Mouse (Mus musculus): ENCODE measurements around the gene Ccdc85b. TPM values are rescaled to one million over a fixed set of nuclear protein-coding genes. Genes with fewer than 3 reads are reported as not detected.
A peak's percentile ranks its signal among the peaks of the same experiment; 100 is the strongest.

Ccdc85b gene
- polyA plus RNA-seq, 1 experiment from 2014 or later, result 9.0 TPM

- no peak overlapping the region for H3K9ac ChIP-seq
These were observed 22.3 kb upstream of the Ccdc85b start for GRCm38 (mm10) chr19:5480016-5480415.

GRCm38 (mm10) chr19:5477668-5478300 lies 20.1 kb upstream of the Ccdc85b start:
- no peak overlapping the region for H3K9ac ChIP-seq
- H3K4me1 ChIP-seq (replicated peaks), result peaks cover 23% of the 10 kb centered on the region
- no peak overlapping the region for H3K27ac ChIP-seq
- peaks cover 31% of the 10 kb centered on the region for H3K36me3 ChIP-seq
- no peaks in the 10 kb centered on the region for H3K27me3 ChIP-seq
- no peak overlapping the region for H3K4me3 ChIP-seq
- no peak for ATAC-seq (replicated peaks; ENCODE audit: insufficient number of reproducible peaks, insufficient read depth, low FRiP score, low read depth)
- H3K4me2 ChIP-seq, result no peak overlapping the region
- WGBS, result 89% methylated on average over 18 of the region's 18 CpGs
- no peaks in the 10 kb centered on the region for H3K9me3 ChIP-seq (replicated peaks)

More at GRCm38 (mm10) chr19:5480016-5480415, 22.3 kb upstream of the Ccdc85b start:
- Histone ChIP-seq H3K4me3 (no peak overlapping the region), H3K27ac (no peak overlapping the region), H3K9me3 (replicated peaks) (no peaks in the 10 kb centered on the region), H3K27me3 (no peaks in the 10 kb centered on the region), H3K4me1 (replicated peaks) (peaks cover 10% of the 10 kb centered on the region), H3K4me2 (no peak overlapping the region), H3K36me3 (peaks cover 49% of the 10 kb centered on the region)
- 90% methylated on average over 10 of the region's 10 CpGs for WGBS
- ATAC-seq (replicated peaks; ENCODE audit: insufficient number of reproducible peaks, insufficient read depth, low FRiP score, low read depth), result no peak

- H3K36me3 ChIP-seq, result peaks cover 24% of the 10 kb centered on the region
- H3K27ac ChIP-seq, result no peak overlapping the region
- H3K9ac ChIP-seq, result no peak overlapping the region
- H3K27me3 ChIP-seq, result no peaks in the 10 kb centered on the region
- 86% methylated on average over 10 of the region's 10 CpGs for whole genome bisulfite sequencing
- H3K4me3 ChIP-seq, result no peak overlapping the region
- H3K9me3 ChIP-seq (replicated peaks), result no peaks in the 10 kb centered on the region
- H3K4me2 ChIP-seq, result no peak overlapping the region
- peaks cover 23% of the 10 kb centered on the region for H3K4me1 ChIP-seq (replicated peaks)
- ATAC-seq (replicated peaks; ENCODE audit: insufficient number of reproducible peaks, insufficient read depth, low FRiP score, low read depth), result no peak
These were observed 19.4 kb upstream of the Ccdc85b start for GRCm38 (mm10) chr19:5477004-5477667.

- Histone ChIP-seq H3K4me3 (peak overlapping the region; percentile 68), H3K9me3 (replicated peaks) (no peaks in the 10 kb centered on the region), H3K27me3 (no peaks in the 10 kb centered on the region), H3K9ac (peak overlapping the region; percentile 73), H3K4me1 (replicated peaks) (peaks cover 23% of the 10 kb centered on the region), H3K36me3 (peaks cover 14% of the 10 kb centered on the region), H3K27ac (peak overlapping the region; percentile 81), H3K4me2 (peak overlapping the region; percentile 90)
- 18% methylated on average over 13 of the region's 13 CpGs for WGBS
- ATAC-seq (replicated peaks; ENCODE audit: insufficient number of reproducible peaks, insufficient read depth, low FRiP score, low read depth), result no peak
These were observed 17.5 kb upstream of the Ccdc85b start for GRCm38 (mm10) chr19:5475069-5475714.

- Histone ChIP-seq H3K36me3 (peaks cover 9% of the 10 kb centered on the region; the same call in 1 of the 2 replicates), H3K9me3 (replicated peaks) (no peaks in the 10 kb centered on the region), H3K4me2 (peak overlapping the region; percentile 90), H3K27ac (peak overlapping the region; percentile 81), H3K9ac (peak overlapping the region; percentile 73), H3K4me3 (peak overlapping the region; percentile 68), H3K4me1 (replicated peaks) (peaks cover 23% of the 10 kb centered on the region), H3K27me3 (no peaks in the 10 kb centered on the region)
- peak; percentile 47 for ATAC-seq (replicated peaks; ENCODE audit: insufficient number of reproducible peaks, insufficient read depth, low FRiP score, low read depth)
- WGBS, result under 1% methylated on average over 47 of the region's 68 CpGs
These were observed 16.8 kb upstream of the Ccdc85b start for GRCm38 (mm10) chr19:5474281-5475068.

- Histone ChIP-seq H3K27me3 (no peaks in the 10 kb centered on the region), H3K4me2 (peak within 1 kb of the TSS; percentile 90), H3K36me3 (0 out of 2 replicates have a peak, but pooled peaks cover 2% of the 10 kb centered on the region), H3K27ac (peak within 1 kb of the TSS; percentile 81), H3K4me3 (peak within 1 kb of the TSS; percentile 68), H3K9ac (peak within 1 kb of the TSS; percentile 73), H3K4me1 (replicated peaks) (peaks cover 23% of the 10 kb centered on the region), H3K9me3 (replicated peaks) (no peaks in the 10 kb centered on the region)
- WGBS, result 3% methylated on average over 22 of the region's 22 CpGs
- peak; percentile 82 for ATAC-seq (replicated peaks; ENCODE audit: insufficient number of reproducible peaks, insufficient read depth, low FRiP score, low read depth)
These were observed 16.0 kb upstream of the Ccdc85b start, which contains the start of gene Efemp2 for GRCm38 (mm10) chr19:5473720-5474119. TSS of gene Efemp2 (plus strand) at chr19:5473954.

- no peaks in the 10 kb centered on the region for H3K27me3 ChIP-seq
- no peak for ATAC-seq (replicated peaks; ENCODE audit: insufficient number of reproducible peaks, insufficient read depth, low FRiP score, low read depth)
- H3K4me2 ChIP-seq, result no peak overlapping the region
- WGBS, result 70% methylated on average over 3 of the region's 3 CpGs
- H3K9ac ChIP-seq, result no peak overlapping the region
- H3K9me3 ChIP-seq (replicated peaks), result no peaks in the 10 kb centered on the region
- no peak overlapping the region for H3K4me3 ChIP-seq
- no peaks in the 10 kb centered on the region for H3K36me3 ChIP-seq
- peaks cover 23% of the 10 kb centered on the region for H3K4me1 ChIP-seq (replicated peaks)
- no peak overlapping the region for H3K27ac ChIP-seq
These were observed 15.2 kb upstream of the Ccdc85b start for GRCm38 (mm10) chr19:5472857-5473256.

- WGBS, result 49% methylated on average over 5 of the region's 5 CpGs
- ATAC-seq (replicated peaks; ENCODE audit: insufficient number of reproducible peaks, insufficient read depth, low FRiP score, low read depth), result no peak
- Histone ChIP-seq H3K36me3 (peaks cover 9% of the 10 kb centered on the region; the same call in 1 of the 2 replicates), H3K9ac (no peak overlapping the region), H3K4me2 (no peak overlapping the region), H3K4me3 (no peak overlapping the region), H3K27ac (no peak overlapping the region), H3K27me3 (no peaks in the 10 kb centered on the region), H3K9me3 (replicated peaks) (no peaks in the 10 kb centered on the region), H3K4me1 (replicated peaks) (peaks cover 23% of the 10 kb centered on the region)
These were observed 14.2 kb upstream of the Ccdc85b start for GRCm38 (mm10) chr19:5471846-5472245.

GRCm38 (mm10) chr19:5468374-5468773 lies 10.7 kb upstream of the Ccdc85b start, which contains the start of gene Ctsw:
TSS of gene Ctsw (minus strand) at chr19:5468507.
- Histone ChIP-seq H3K9ac (0 out of 2 replicates have a peak within 1 kb of the TSS, but pooled peaks have one; percentile 2), H3K27ac (no peak within 1 kb of the TSS), H3K4me3 (no peak within 1 kb of the TSS), H3K9me3 (replicated peaks) (no peaks in the 10 kb centered on the region), H3K27me3 (no peaks in the 10 kb centered on the region), H3K4me2 (no peak within 1 kb of the TSS), H3K4me1 (replicated peaks) (peaks cover 16% of the 10 kb centered on the region), H3K36me3 (peaks cover 32% of the 10 kb centered on the region)
- 52% methylated on average over 5 of the region's 5 CpGs for WGBS
- ATAC-seq (replicated peaks; ENCODE audit: insufficient number of reproducible peaks, insufficient read depth, low FRiP score, low read depth), result no peak

- Histone ChIP-seq H3K9ac (no peak overlapping the region), H3K4me2 (no peak overlapping the region), H3K27me3 (no peaks in the 10 kb centered on the region), H3K27ac (no peak overlapping the region), H3K4me1 (replicated peaks) (peaks cover 13% of the 10 kb centered on the region), H3K9me3 (replicated peaks) (no peaks in the 10 kb centered on the region), H3K4me3 (no peak overlapping the region), H3K36me3 (peaks cover 41% of the 10 kb centered on the region)
- ATAC-seq (replicated peaks; ENCODE audit: insufficient number of reproducible peaks, insufficient read depth, low FRiP score, low read depth), result no peak
- WGBS, result 85% methylated on average over 6 of the region's 6 CpGs
These were observed 9.3 kb upstream of the Ccdc85b start for GRCm38 (mm10) chr19:5466916-5467500.

All from heart, embryonic 15.5 days (tissue).